Mouse (Mus musculus) spleen, adult 2 months (tissue): ENCODE results near the gene Sema4d. TPM values are rescaled to one million over a fixed set of nuclear protein-coding genes. Genes with fewer than 3 reads are reported as not detected.

Experiments
- DNase-seq, 2 experiments: peaks; one replicate each; pipeline versions ENCODE4 v3.0.0 to v3.0.0-alpha.2; 2012 to 2021; ENCODE audit warnings: low spot score in 2 of 2, low read depth in 1 of 2
- H3K27ac ChIP-seq: fragments of 200-500 bp; 2 replicates; pipeline ENCODE4 v1.5.1; 2012; ENCODE audit warnings: low read length, inconsistent platforms; ENCODE audit not compliant: insufficient read depth
- H3K27me3 ChIP-seq: fragments of 200-500 bp; 2 replicates; pipeline ENCODE4 v1.6.1; 2012; ENCODE audit warnings: mild to moderate bottlenecking, moderate library complexity, low read length, inconsistent platforms; ENCODE audit not compliant: control insufficient read depth, insufficient read depth
- H3K36me3 ChIP-seq: fragments of 200-500 bp; 2 replicates; pipeline ENCODE4 v1.6.1; 2012; ENCODE audit warnings: mild to moderate bottlenecking, low read length, inconsistent platforms; ENCODE audit not compliant: control insufficient read depth, insufficient read depth
- H3K4me1 ChIP-seq: fragments of 200-500 bp; 2 replicates; pipeline ENCODE4 v1.6.1; 2011; ENCODE audit warnings: inconsistent platforms; ENCODE audit not compliant: control insufficient read depth, insufficient read depth, insufficient read length
- H3K4me3 ChIP-seq: fragments of 200-500 bp; 2 replicates; pipeline ENCODE4 v1.5.1; 2011; ENCODE audit warnings: mild to moderate bottlenecking, inconsistent platforms; ENCODE audit not compliant: insufficient read depth, insufficient read length; ENCODE audit errors: extremely low read depth
- CTCF ChIP-seq: fragments of 200-500 bp; IDR thresholded peaks from 2 replicates; pipeline ENCODE4 v1.5.1; 2011; ENCODE audit warnings: mild to moderate bottlenecking, inconsistent platforms; ENCODE audit not compliant: insufficient read depth, insufficient read length, insufficient replicate concordance; ENCODE audit errors: extremely low read depth
- POLR2A ChIP-seq: fragments of 200-500 bp; IDR thresholded peaks from 2 replicates; pipeline ENCODE4 v1.6.1; 2011; ENCODE audit warnings: low read depth, low read length, inconsistent platforms
- WGBS: fragments of 180-500 bp; shearing (Covaris S2); methylation state at CpG from one replicate; pipeline ENCODE4 v1.1.7; 2018; 5-methylcytosine and 5-hydroxymethylcytosine counted together
- polyA plus RNA-seq: library from polyadenylated mRNA; depleted of rRNA; stranded (reverse); fragments of >200 nt; gene quantifications from 2 replicates; pipeline ENCODE4 v1.2.3, GENCODE M21; 2012

Gene Sema4d
- polyA plus RNA-seq, 1 experiment: 77.0 TPM

- H3K27ac ChIP-seq: peak overlapping the region; percentile 88
- H3K4me3 ChIP-seq: no peak overlapping the region
- peak; percentile 59 to 81 for DNase-seq
Observed at GRCm38 (mm10) chr13:51753802-51754444, 39.6 kb downstream of the Sema4d start.

GRCm38 (mm10) chr13:51753168-51753465 lies 40.4 kb downstream of the Sema4d start:
- Histone ChIP-seq H3K27me3 (no peaks in the 10 kb centered on the region), H3K4me1 (peaks cover 84% of the 10 kb centered on the region), H3K4me3 (no peak overlapping the region), H3K36me3 (no peaks in the 10 kb centered on the region), H3K27ac (peak overlapping the region; percentile 88)
- WGBS: 77% methylated on average over 6 of the region's 6 CpGs
- DNase-seq: no peak
- TF ChIP-seq POLR2A (no peak), CTCF (no peak)

More at GRCm38 (mm10) chr13:51753802-51754444, 39.6 kb downstream of the Sema4d start:
- H3K27me3 ChIP-seq: no peaks in the 10 kb centered on the region
- no peaks in the 10 kb centered on the region for H3K36me3 ChIP-seq
- TF ChIP-seq POLR2A (no peak), CTCF (no peak)
- peaks cover 82% of the 10 kb centered on the region for H3K4me1 ChIP-seq
- 22% methylated on average over 5 of the region's 5 CpGs for WGBS

GRCm38 (mm10) chr13:51752346-51753167 lies 41.0 kb downstream of the Sema4d start:
- no peak overlapping the region for H3K4me3 ChIP-seq
- no peaks in the 10 kb centered on the region for H3K27me3 ChIP-seq
- no peaks in the 10 kb centered on the region for H3K36me3 ChIP-seq
- 68% methylated on average over 15 of the region's 15 CpGs for WGBS
- no peak for TF ChIP-seq POLR2A
- TF ChIP-seq CTCF: no peak
- peak overlapping the region; percentile 88 for H3K27ac ChIP-seq
- no peak for DNase-seq
- H3K4me1 ChIP-seq: peaks cover 83% of the 10 kb centered on the region

GRCm38 (mm10) chr13:51749578-51750345 lies 43.8 kb downstream of the Sema4d start:
- peaks cover 68% of the 10 kb centered on the region for H3K4me1 ChIP-seq
- 56% methylated on average over 14 of the region's 14 CpGs for WGBS
- H3K4me3 ChIP-seq: no peak overlapping the region
- no peak for DNase-seq
- TF ChIP-seq POLR2A: no peak
- TF ChIP-seq CTCF: no peak
- H3K27me3 ChIP-seq: no peaks in the 10 kb centered on the region
- H3K27ac ChIP-seq: peak overlapping the region; percentile 42
- no peaks in the 10 kb centered on the region for H3K36me3 ChIP-seq

GRCm38 (mm10) chr13:51748009-51748552 lies 45.5 kb downstream of the Sema4d start:
- H3K27me3 ChIP-seq: no peaks in the 10 kb centered on the region
- DNase-seq: peak in 1 of 2 experiments; percentile 67
- TF ChIP-seq POLR2A (no peak; the same call in 1 of the 2 replicates), CTCF (no peak)
- no peaks in the 10 kb centered on the region for H3K36me3 ChIP-seq
- WGBS: 13% methylated on average over 12 of the region's 12 CpGs
- peak overlapping the region; percentile 78 for H3K27ac ChIP-seq
- H3K4me3 ChIP-seq: peak overlapping the region; percentile 22
- peaks cover 70% of the 10 kb centered on the region for H3K4me1 ChIP-seq

GRCm38 (mm10) chr13:51747069-51747468 lies 46.5 kb downstream of the Sema4d start:
- no peaks in the 10 kb centered on the region for H3K27me3 ChIP-seq
- H3K27ac ChIP-seq: peak overlapping the region; percentile 78
- H3K4me1 ChIP-seq: peaks cover 70% of the 10 kb centered on the region
- H3K36me3 ChIP-seq: no peaks in the 10 kb centered on the region
- 61% methylated on average over 7 of the region's 7 CpGs for WGBS
- DNase-seq: no peak
- no peak overlapping the region for H3K4me3 ChIP-seq
- TF ChIP-seq POLR2A: no peak
- TF ChIP-seq CTCF: no peak
